Mouse (Mus musculus) erythroblast, embryonic 14.5 days (primary cell): ENCODE results near the gene Rab20. TPM values are rescaled to one million over a fixed set of nuclear protein-coding genes. Genes with fewer than 3 reads are reported as not detected.

Experiments used
- H3K27me3 ChIP-seq: 2 replicates; pipeline ENCODE4 v1.6.1; 2012; ENCODE audit warnings: inconsistent platforms; ENCODE audit not compliant: control insufficient read depth
- H3K36me3 ChIP-seq: 2 replicates; pipeline ENCODE4 v1.6.1; 2012; ENCODE audit warnings: mild to moderate bottlenecking, inconsistent platforms; ENCODE audit not compliant: control insufficient read depth
- H3K4me1 ChIP-seq: 2 replicates; pipeline ENCODE4 v1.6.1; 2012; ENCODE audit warnings: inconsistent platforms; ENCODE audit not compliant: control insufficient read depth
- H3K4me3 ChIP-seq: replicated peaks from 2 replicates; pipeline ENCODE3; 2012; ENCODE audit warnings: moderate library complexity, mild to moderate bottlenecking, inconsistent platforms
- H3K9me3 ChIP-seq: 2 replicates; pipeline ENCODE4 v1.6.1; 2012; ENCODE audit warnings: low read length, inconsistent platforms, mixed read lengths; ENCODE audit not compliant: control insufficient read depth
- GATA1 ChIP-seq: IDR thresholded peaks from 2 replicates; pipeline ENCODE4 v1.6.1; 2012; ENCODE audit warnings: low read length, inconsistent platforms, mixed read lengths
- TAL1 ChIP-seq: IDR thresholded peaks from 3 replicates; pipeline ENCODE4 v1.6.1; 2012; ENCODE audit warnings: low read length, inconsistent platforms, mixed read lengths
- polyA plus RNA-seq: library from polyadenylated mRNA; stranded (reverse); fragments of >175 nt; gene quantifications from 2 replicates; pipeline ENCODE4 v1.2.3, GENCODE M21; 2012

Rab20 gene
- 0.05 and 0.09 TPM in 2 replicates for polyA plus RNA-seq

DNA sequence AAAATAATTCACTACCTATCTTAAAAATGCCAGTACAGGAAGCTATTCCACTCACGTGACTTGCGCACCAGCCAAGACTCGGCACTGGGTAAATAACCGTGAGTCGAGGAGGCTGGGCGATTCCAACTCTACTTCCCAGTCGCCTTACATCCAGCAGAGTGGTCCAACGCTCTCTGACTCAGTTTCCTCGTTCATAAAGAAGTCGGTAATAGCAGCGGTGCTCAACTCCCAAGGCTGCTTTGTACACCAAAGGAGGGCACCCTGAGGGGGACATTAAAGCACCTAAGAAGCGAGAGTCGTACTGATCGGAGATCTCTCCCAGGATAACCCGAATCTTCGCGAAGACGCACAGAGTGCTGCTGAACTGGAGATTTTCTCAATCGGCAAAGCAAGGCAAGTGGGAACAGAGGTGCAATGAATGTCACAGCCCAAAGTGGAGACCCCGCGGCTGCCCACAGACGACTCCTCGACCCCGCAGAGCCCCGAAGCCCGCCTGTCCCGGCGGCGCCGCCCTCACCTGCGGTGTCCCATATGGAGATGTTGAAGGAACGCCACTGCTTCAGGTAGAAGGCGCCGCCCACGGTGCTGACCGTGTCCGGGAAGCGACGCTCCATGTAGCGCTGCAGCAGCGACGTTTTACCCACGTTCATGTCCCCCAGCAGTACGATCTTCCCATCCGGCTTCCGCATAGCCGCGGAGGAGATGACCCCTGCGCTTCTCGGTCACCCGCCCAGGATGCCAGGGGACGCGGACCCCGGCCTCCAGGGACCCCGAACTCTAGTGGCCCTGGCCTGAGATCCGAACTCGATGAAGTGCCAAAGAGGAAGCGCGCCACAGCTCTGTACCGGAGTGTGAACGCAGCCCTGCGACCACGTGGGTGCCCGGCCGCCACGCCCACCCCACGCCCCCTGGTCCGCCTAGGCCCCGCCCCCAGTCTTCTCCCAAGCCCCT, at the start of gene Rab20:
Gene Rab20 (minus strand): TSS at position 900 of the 951 bp plus-strand sequence.
- Histone ChIP-seq H3K4me1 (peaks cover 4% of the 10 kb centered on the region), H3K4me3 (peak within 1 kb of the TSS; percentile 56), H3K36me3 (no peaks in the 10 kb centered on the region), H3K27me3 (peaks cover 90% of the 10 kb centered on the region), H3K9me3 (no peaks in the 10 kb centered on the region; the same call in 1 of the 2 replicates)
- TF ChIP-seq GATA1 (no peak), TAL1 (no peak)

DNA sequence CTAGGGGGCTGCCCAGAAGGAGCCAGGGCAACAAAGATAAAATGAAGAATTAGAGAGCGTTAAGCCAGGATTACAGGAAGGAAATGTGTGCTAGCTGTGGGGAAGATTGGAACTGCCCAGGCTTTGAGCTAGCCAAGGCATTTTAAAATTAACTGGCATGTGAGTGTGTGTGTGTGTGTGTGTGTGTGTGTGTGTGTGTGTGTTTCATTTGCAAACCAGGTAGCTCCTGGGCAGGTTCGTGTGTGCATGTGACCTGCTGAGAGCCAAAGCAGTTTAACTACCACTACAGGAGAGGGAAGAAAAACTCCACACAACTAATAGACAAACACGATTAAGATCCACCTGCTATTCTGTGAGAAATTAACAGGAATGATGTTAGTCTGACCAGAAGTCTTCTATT, 44.8 kb upstream of the Rab20 start:
- Histone ChIP-seq H3K4me1 (no peaks in the 10 kb centered on the region), H3K9me3 (no peaks in the 10 kb centered on the region), H3K4me3 (no peak overlapping the region), H3K27me3 (no peaks in the 10 kb centered on the region), H3K36me3 (peaks cover 60% of the 10 kb centered on the region)
- TF ChIP-seq TAL1 (no peak), GATA1 (no peak)

DNA sequence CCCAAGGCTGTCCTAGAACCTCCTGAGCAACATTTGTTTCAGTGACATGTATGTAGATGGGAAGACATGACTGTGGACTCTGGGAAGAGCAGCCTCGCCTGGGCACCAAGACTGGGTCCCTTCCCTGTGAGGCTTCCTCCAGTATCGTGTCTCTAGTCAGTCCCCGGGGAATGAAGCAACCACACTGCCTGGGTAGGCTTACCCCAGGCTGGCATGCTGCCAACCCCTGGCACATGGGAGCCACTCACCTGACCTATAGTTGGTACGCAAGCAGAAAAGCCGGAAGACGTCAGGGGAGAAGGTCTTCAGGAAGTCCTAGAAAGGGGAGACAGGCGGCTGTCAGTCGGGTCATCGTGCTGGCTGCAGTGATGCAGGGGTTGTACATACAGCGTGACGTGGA, 40.2 kb upstream of the Rab20 start:
- H3K36me3 ChIP-seq: peaks cover 79% of the 10 kb centered on the region
- no peak for TF ChIP-seq TAL1
- TF ChIP-seq GATA1: no peak
- no peaks in the 10 kb centered on the region for H3K27me3 ChIP-seq
- peaks cover 16% of the 10 kb centered on the region for H3K4me1 ChIP-seq
- no peaks in the 10 kb centered on the region for H3K9me3 ChIP-seq
- no peak overlapping the region for H3K4me3 ChIP-seq

GRCm38 (mm10) chr8:11518056-11518396, 39.5 kb upstream of the Rab20 start:
- Histone ChIP-seq H3K27me3 (no peaks in the 10 kb centered on the region), H3K4me1 (peaks cover 23% of the 10 kb centered on the region), H3K36me3 (peaks cover 84% of the 10 kb centered on the region), H3K4me3 (no peak overlapping the region), H3K9me3 (no peaks in the 10 kb centered on the region)
- TF ChIP-seq TAL1: no peak
- no peak for TF ChIP-seq GATA1

GRCm38 (mm10) chr8:11517366-11518055, 39.0 kb upstream of the Rab20 start:
- Histone ChIP-seq H3K4me1 (peaks cover 28% of the 10 kb centered on the region), H3K4me3 (no peak overlapping the region), H3K9me3 (no peaks in the 10 kb centered on the region), H3K36me3 (peaks cover 86% of the 10 kb centered on the region), H3K27me3 (no peaks in the 10 kb centered on the region)
- no peak for TF ChIP-seq GATA1
- no peak for TF ChIP-seq TAL1

GRCm38 (mm10) chr8:11516292-11516691, 37.8 kb upstream of the Rab20 start:
- TF ChIP-seq GATA1 (no peak), TAL1 (no peak)
- Histone ChIP-seq H3K36me3 (peaks cover 89% of the 10 kb centered on the region), H3K4me3 (no peak overlapping the region), H3K4me1 (peaks cover 39% of the 10 kb centered on the region), H3K9me3 (no peaks in the 10 kb centered on the region), H3K27me3 (no peaks in the 10 kb centered on the region)

GRCm38 (mm10) chr8:11513247-11513646, 34.7 kb upstream of the Rab20 start:
- TF ChIP-seq GATA1: no peak
- TF ChIP-seq TAL1: no peak
- Histone ChIP-seq H3K4me1 (peaks cover 39% of the 10 kb centered on the region), H3K36me3 (peaks cover 98% of the 10 kb centered on the region), H3K4me3 (no peak overlapping the region), H3K9me3 (no peaks in the 10 kb centered on the region), H3K27me3 (no peaks in the 10 kb centered on the region)

GRCm38 (mm10) chr8:11512711-11513110, 34.2 kb upstream of the Rab20 start:
- TF ChIP-seq TAL1: peak; percentile 41; the same call in 2 of the 3 replicates
- no peak for TF ChIP-seq GATA1
- no peak overlapping the region for H3K4me3 ChIP-seq
- H3K27me3 ChIP-seq: no peaks in the 10 kb centered on the region
- peaks cover 99% of the 10 kb centered on the region for H3K36me3 ChIP-seq
- H3K4me1 ChIP-seq: peaks cover 42% of the 10 kb centered on the region
- no peaks in the 10 kb centered on the region for H3K9me3 ChIP-seq

DNA sequence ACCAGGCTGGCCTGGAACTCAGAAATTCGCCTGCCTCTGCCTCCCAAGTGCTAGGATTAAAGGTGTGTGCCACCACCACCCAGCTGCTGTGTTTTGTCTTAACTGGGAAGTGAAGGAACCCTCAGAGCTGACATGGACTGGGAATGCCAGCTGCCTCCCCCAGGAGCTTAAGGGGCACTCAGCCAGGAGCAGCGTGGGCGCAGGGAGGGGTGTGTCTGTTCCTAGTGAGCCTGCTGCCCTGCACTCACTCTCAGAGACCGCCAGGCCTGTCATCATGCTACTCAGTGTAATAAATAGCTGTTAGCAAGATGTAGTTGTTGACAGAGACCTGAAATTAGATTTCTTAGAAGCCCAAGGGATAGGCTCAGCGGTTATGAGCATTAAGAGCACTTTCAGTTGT, 32.5 kb upstream of the Rab20 start:
- Histone ChIP-seq H3K27me3 (no peaks in the 10 kb centered on the region), H3K4me1 (peaks cover 42% of the 10 kb centered on the region), H3K9me3 (no peaks in the 10 kb centered on the region), H3K4me3 (no peak overlapping the region), H3K36me3 (peaks cover 99% of the 10 kb centered on the region)
- TF ChIP-seq TAL1 (no peak), GATA1 (no peak)
